Mouse (Mus musculus): ENCODE results near the gene Sox15.
"Not testable (repeated sequence)": the region's sequence is repeated elsewhere in the genome, so short reads cannot be mapped to it uniquely, and the experiment has no call there.

Gene Sox15

DNA sequence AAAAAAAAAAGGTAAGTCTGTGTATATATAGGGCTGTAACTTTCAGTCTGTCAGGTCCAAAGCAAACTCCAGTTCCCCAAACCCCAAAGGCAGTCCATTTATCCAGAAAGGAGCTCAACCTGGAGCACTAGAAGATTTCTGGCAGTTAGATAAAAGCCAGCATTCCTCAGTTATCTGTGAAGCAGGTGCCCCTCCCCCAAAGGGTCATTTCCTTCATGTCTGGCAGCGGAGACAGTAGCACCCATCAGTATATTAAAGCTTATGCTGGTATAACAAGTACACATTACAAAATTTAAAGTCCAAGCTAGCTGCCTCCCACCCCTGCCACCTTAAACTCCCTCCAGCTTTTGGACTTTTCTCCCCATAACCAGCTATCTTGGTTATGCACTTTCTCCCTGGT, 44.5 kb downstream of the Sox15 start:
- no peak for DNase-seq (ENCODE audit: low read depth, low spot score)

DNA sequence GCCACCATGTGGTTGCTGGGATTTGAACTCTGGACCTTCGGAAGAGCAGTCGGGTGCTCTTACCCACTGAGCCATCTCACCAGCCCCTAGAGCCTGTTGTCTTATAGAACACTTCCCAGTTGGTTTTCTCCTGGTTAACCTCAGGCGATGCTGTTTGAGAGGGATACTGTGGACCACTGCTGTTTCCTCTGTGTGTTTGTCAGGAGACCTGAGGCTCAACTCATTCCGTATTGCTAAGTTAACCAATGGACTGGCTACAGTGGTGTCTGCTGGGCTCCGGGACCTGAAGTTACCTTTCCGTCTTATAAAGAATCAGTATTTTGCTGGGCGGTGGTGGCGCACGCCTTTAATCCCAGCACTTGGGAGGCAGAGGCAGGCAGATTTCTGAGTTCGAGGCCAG, 47.8 kb downstream of the Sox15 start:
- not testable (repeated sequence) for DNase-seq (ENCODE audit: low read depth, low spot score)

DNA sequence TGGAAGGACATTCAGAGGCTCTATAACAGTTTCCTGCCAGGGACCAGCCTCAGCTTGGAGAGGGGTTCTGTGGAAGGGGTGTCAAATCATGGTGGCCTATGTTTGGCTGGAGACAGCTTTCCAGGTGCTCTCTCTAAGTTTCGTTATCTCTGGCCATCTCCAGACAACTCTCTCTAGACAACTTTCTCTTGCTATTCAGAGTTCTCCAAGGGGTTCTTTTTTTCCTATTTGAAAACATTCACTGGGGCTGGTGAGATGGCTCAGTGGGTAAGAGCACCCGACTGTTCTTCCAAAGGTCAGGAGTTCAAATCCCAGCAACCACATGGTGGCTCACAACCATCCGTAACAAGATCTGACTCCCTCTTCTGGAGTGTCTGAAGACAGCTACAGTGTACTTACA, 48.3 kb downstream of the Sox15 start:
- DNase-seq (ENCODE audit: low read depth, low spot score): not testable (repeated sequence)

DNA sequence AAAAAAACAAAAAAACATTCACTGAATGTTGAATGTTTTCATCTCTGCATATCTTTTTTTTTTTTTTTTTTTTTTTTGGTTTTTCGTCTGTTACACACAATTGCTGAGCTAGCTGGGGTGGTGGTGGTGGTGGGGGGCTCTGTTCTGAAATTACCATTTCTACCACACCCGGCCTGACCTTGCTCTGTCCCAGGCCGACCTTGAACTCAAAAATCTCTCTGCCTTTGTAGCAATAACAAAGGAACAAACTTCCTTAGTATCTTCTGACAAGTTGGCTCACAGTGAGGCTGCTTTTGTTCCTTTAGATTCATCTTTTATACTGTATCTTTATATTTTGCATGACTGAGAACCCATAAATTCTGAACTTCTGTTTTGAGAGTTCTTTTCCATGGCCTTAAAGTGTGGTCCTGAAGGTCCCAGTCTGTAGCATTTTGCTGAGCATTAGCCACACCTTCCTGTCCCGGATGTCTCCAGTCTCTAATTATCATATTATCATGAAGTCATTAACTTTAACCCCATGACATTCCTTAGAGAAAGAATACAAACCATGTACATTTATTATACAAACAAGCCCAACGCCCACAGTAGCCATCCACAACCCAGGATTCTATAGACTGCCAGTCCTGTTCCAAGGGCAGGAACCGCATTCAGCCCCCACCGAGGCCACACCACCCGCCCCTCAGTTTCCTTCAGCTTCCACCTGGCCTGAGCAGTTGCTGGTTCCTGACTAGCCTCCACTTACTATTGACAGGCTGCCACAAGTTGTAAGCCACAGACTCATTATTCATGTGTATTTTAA, 48.9 kb downstream of the Sox15 start:
- DNase-seq (ENCODE audit: low read depth, low spot score): no peak

- DNase-seq (ENCODE audit: low read depth, low spot score): no peak
Measured at GRCm38 (mm10) chr11:69704613-69705010, 49.5 kb downstream of the Sox15 start.

All from brain, adult 2 months (tissue).